Mouse (Mus musculus): ENCODE results near the gene Ankfn1. TPM values are rescaled to one million over a fixed set of nuclear protein-coding genes. Genes with fewer than 3 reads are reported as not detected.

Ankfn1 gene
- 0.29 TPM for polyA plus RNA-seq (2014; fragmentation: Illumina TruSeq; extraction: RNeasy Lipid Tissue Mini Kit (QIAGEN cat#74804); ENCODE audit: low read depth, low replicate concordance)

DNA sequence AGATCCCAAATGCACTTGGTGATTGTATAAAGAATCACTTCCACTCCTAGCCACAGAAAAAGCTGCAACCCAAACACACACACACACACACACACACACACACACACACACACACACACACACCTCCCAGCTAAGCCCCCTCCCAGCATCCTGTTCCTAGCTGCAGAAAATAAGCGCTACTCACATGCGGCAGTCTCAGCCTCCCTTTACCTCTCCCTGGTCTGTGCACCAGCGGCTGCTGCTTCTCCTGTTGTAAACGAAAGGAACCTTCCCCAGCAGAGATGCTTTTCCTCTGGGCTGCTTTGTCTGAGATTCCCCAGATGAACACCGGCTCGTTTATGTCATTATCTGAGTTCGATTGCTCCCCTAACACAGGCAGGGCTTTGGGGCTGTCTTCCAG is at the start of gene Ankfn1:
Ankfn1 (minus strand) TSS at position 223 of the 400 bp plus-strand sequence.

Other genes with a start within 250 kb of the Ankfn1 start
- gene Pctp, start 225.2 kb upstream of the Ankfn1 start, polyA plus RNA-seq (2014; fragmentation: Illumina TruSeq; extraction: RNeasy Lipid Tissue Mini Kit (QIAGEN cat#74804); ENCODE audit: low read depth, low replicate concordance) = 8.8 TPM